Mouse (Mus musculus): ENCODE measurements around the gene Zc2hc1b.

- no peak for TF ChIP-seq CTCF (IDR thresholded peaks at IDR 0.05; ENCODE audit: borderline replicate concordance, insufficient read depth, low read length)
- TF ChIP-seq POLR2A (IDR thresholded peaks at IDR 0.05; ENCODE audit: low read depth, low read length): peak; percentile 57
Measured at GRCm38 (mm10) chr10:13192731-13193351, 15.0 kb upstream of the Zc2hc1b start, which contains the start of gene Ltv1.
